Mouse (Mus musculus): ENCODE data around the gene Mybph. TPM values are rescaled to one million over a fixed set of nuclear protein-coding genes. Genes with fewer than 3 reads are reported as not detected.

The Mybph gene
- total RNA-seq, 1 experiment from 2014 or later: not detected

- DNase-seq: no peak
Measured at GRCm38 (mm10) chr1:134211631-134212030, 18.4 kb downstream of the Mybph start.

GRCm38 (mm10) chr1:134212351-134212750 lies 19.1 kb downstream of the Mybph start:
- DNase-seq: no peak

GRCm38 (mm10) chr1:134213405-134213804 lies 20.2 kb downstream of the Mybph start:
- DNase-seq: no peak

GRCm38 (mm10) chr1:134215059-134215458 lies 21.8 kb downstream of the Mybph start:
- no peak for DNase-seq

- DNase-seq: no peak
Measured at GRCm38 (mm10) chr1:134215751-134216628, 22.7 kb downstream of the Mybph start.

GRCm38 (mm10) chr1:134216629-134216971 lies 23.4 kb downstream of the Mybph start:
- no peak for DNase-seq

- peak; percentile 65 for DNase-seq
Measured at GRCm38 (mm10) chr1:134217028-134217481, 23.8 kb downstream of the Mybph start.

GRCm38 (mm10) chr1:134217942-134218341 lies 24.7 kb downstream of the Mybph start:
- no peak for DNase-seq

- DNase-seq: no peak
Measured at GRCm38 (mm10) chr1:134219608-134220007, 26.4 kb downstream of the Mybph start.

- no peak for DNase-seq
Measured at GRCm38 (mm10) chr1:134221172-134221571, 27.9 kb downstream of the Mybph start.

- peak; percentile 83 for DNase-seq
Measured at GRCm38 (mm10) chr1:134222122-134223055, 29.1 kb downstream of the Mybph start.

- DNase-seq: no peak
Measured at GRCm38 (mm10) chr1:134224649-134225227, 31.5 kb downstream of the Mybph start.

GRCm38 (mm10) chr1:134225375-134225774 lies 32.1 kb downstream of the Mybph start:
- no peak for DNase-seq

- DNase-seq: no peak
Measured at GRCm38 (mm10) chr1:134226739-134227138, 33.5 kb downstream of the Mybph start.

- DNase-seq: no peak
Measured at GRCm38 (mm10) chr1:134229806-134230575, 36.7 kb downstream of the Mybph start.

- no peak for DNase-seq
Measured at GRCm38 (mm10) chr1:134230638-134231228, 37.5 kb downstream of the Mybph start.

- DNase-seq: peak; percentile 45
Measured at GRCm38 (mm10) chr1:134231270-134231669, 38.0 kb downstream of the Mybph start.

GRCm38 (mm10) chr1:134231681-134232080 lies 38.4 kb downstream of the Mybph start:
- no peak for DNase-seq

GRCm38 (mm10) chr1:134232326-134232725 lies 39.1 kb downstream of the Mybph start:
- DNase-seq: peak; percentile 38

GRCm38 (mm10) chr1:134232778-134233531 lies 39.7 kb downstream of the Mybph start:
- DNase-seq: peak; percentile 84

All from adrenal gland, postnatal 25 days (tissue).